Mouse (Mus musculus): ENCODE data around the gene Rnd3. TPM values are rescaled to one million over a fixed set of nuclear protein-coding genes. Genes with fewer than 3 reads are reported as not detected.
A peak's percentile ranks its signal among the peaks of the same experiment; 100 is the strongest.

Gene Rnd3
- polyA plus RNA-seq, 1 experiment, result 3.5 TPM

DNA sequence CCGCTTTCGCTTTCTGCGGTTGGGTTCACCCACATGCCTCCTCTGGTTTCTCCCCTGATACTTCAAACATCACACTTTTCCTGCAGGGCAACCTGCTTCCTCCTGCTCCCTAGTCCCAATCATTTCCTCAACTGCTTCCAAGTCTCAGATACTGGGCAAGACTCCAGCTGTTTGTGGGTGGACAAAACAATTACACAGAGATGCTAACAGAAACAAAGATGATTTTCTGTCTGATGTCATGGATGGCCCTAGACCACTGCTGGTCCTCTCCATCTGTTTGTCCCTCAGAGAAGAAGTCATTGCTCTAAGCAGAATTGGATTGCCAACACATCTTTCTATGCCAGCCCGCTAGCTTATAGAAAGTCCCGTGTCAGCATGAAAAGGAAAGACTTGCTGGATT lies 26.4 kb upstream of the Rnd3 start:
- Histone ChIP-seq H3K4me1 (ENCODE audit: control insufficient read depth, insufficient read depth, low read length) (no peaks in the 10 kb centered on the region; the same call in 1 of the 2 replicates), H3K27ac (ENCODE audit: insufficient read depth, low read depth, low read length) (no peak overlapping the region), H3K36me3 (ENCODE audit: control insufficient read depth, insufficient read depth, low read length) (no peaks in the 10 kb centered on the region), H3K27me3 (replicated peaks; ENCODE audit: control insufficient read depth, insufficient read depth, low read length) (no peaks in the 10 kb centered on the region), H3K4me3 (ENCODE audit: insufficient read depth, low read depth, low read length) (no peak overlapping the region)
- TF ChIP-seq POLR2A (IDR thresholded peaks at IDR 0.05; ENCODE audit: low read depth, low read length) (no peak), CTCF (conservative IDR thresholded peaks at IDR 0.05; ENCODE audit: insufficient read depth, insufficient read length, low read depth, low read length) (no peak)
- DNase-seq, result no peak
- 73% methylated on average over 5 of the region's 5 CpGs for WGBS

DNA sequence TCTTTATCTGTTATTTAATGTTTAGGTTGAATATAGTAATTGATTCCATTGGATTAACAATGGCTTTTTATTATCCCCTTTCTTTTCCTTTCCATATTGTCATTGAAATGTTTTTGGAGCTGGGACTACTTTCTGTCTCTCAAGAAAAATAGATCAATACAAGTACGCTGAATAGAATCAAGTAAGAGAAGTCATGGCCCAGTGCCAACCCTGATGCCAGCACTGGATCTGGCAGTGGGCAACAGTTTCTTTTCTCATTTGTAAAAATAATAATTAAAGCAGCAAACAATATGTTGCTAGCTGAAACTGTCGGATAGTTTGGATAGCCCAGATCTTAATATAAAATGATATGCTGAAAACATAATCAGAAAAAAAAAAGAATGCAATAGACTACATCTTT lies 12.2 kb upstream of the Rnd3 start:
- DNase-seq, result no peak
- Histone ChIP-seq H3K27ac (ENCODE audit: insufficient read depth, low read depth, low read length) (no peak overlapping the region), H3K27me3 (replicated peaks; ENCODE audit: control insufficient read depth, insufficient read depth, low read length) (no peaks in the 10 kb centered on the region), H3K36me3 (ENCODE audit: control insufficient read depth, insufficient read depth, low read length) (no peaks in the 10 kb centered on the region), H3K4me1 (ENCODE audit: control insufficient read depth, insufficient read depth, low read length) (0 out of 2 replicates have a peak, but pooled peaks cover under 1% of the 10 kb centered on the region), H3K4me3 (ENCODE audit: insufficient read depth, low read depth, low read length) (no peak overlapping the region)
- 91% methylated on average over 2 of the region's 2 CpGs for WGBS
- TF ChIP-seq POLR2A (IDR thresholded peaks at IDR 0.05; ENCODE audit: low read depth, low read length) (no peak), CTCF (conservative IDR thresholded peaks at IDR 0.05; ENCODE audit: insufficient read depth, insufficient read length, low read depth, low read length) (no peak)

DNA sequence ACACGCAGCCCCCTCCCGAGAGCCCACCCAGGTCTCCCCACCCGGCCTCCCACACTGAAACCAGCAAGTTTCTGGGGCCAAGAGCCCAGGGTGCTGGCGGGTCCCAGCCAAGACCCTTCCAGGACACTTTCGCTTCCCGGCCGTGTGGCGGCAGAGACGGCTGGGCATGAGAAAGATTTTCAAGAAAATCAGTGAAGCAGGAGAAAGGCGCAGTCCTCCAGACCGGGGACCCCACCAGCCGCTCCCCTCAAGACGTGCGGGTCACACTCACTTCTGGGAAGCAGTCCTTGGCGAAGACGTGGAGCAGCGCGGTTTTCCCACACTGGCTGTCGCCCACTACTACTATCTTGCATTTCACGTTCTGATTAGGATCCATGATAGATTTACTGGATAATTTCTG lies 457 bp downstream of the Rnd3 start:
- H3K4me3 ChIP-seq (ENCODE audit: insufficient read depth, low read depth, low read length), result peak overlapping the region; percentile 90
- no peaks in the 10 kb centered on the region for H3K27me3 ChIP-seq (replicated peaks; ENCODE audit: control insufficient read depth, insufficient read depth, low read length)
- peaks cover 7% of the 10 kb centered on the region; the same call in 1 of the 2 replicates for H3K4me1 ChIP-seq (ENCODE audit: control insufficient read depth, insufficient read depth, low read length)
- WGBS, result under 1% methylated on average over 20 of the region's 20 CpGs
- peak overlapping the region; percentile 69 for H3K27ac ChIP-seq (ENCODE audit: insufficient read depth, low read depth, low read length)
- DNase-seq, result peak; percentile 45
- TF ChIP-seq POLR2A (IDR thresholded peaks at IDR 0.05; ENCODE audit: low read depth, low read length) (no peak), CTCF (conservative IDR thresholded peaks at IDR 0.05; ENCODE audit: insufficient read depth, insufficient read length, low read depth, low read length) (no peak)
- H3K36me3 ChIP-seq (ENCODE audit: control insufficient read depth, insufficient read depth, low read length), result no peaks in the 10 kb centered on the region

DNA sequence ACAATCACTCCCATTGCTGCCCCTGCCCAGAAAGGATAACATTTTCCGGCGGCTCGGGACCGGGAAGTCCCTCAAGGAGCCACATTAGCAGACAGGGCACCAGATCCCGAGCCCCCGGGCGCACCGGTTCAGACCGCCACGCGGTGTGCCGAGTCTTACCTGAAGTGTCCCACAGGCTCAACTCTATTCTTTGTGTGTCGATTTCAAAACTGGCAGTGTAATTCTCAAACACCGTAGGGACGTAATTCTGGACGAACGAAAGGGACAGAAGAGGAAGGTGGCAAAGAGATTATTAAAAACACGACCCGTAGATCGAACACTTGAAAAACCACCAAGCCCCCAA lies 875 bp downstream of the Rnd3 start:
- Histone ChIP-seq H3K4me3 (ENCODE audit: insufficient read depth, low read depth, low read length) (peak overlapping the region; percentile 90), H3K27me3 (replicated peaks; ENCODE audit: control insufficient read depth, insufficient read depth, low read length) (no peaks in the 10 kb centered on the region), H3K4me1 (ENCODE audit: control insufficient read depth, insufficient read depth, low read length) (peaks cover 7% of the 10 kb centered on the region; the same call in 1 of the 2 replicates), H3K27ac (ENCODE audit: insufficient read depth, low read depth, low read length) (peak overlapping the region; percentile 69), H3K36me3 (ENCODE audit: control insufficient read depth, insufficient read depth, low read length) (no peaks in the 10 kb centered on the region)
- WGBS, result under 1% methylated on average over 20 of the region's 20 CpGs
- TF ChIP-seq CTCF (conservative IDR thresholded peaks at IDR 0.05; ENCODE audit: insufficient read depth, insufficient read length, low read depth, low read length), result no peak
- DNase-seq, result no peak

DNA sequence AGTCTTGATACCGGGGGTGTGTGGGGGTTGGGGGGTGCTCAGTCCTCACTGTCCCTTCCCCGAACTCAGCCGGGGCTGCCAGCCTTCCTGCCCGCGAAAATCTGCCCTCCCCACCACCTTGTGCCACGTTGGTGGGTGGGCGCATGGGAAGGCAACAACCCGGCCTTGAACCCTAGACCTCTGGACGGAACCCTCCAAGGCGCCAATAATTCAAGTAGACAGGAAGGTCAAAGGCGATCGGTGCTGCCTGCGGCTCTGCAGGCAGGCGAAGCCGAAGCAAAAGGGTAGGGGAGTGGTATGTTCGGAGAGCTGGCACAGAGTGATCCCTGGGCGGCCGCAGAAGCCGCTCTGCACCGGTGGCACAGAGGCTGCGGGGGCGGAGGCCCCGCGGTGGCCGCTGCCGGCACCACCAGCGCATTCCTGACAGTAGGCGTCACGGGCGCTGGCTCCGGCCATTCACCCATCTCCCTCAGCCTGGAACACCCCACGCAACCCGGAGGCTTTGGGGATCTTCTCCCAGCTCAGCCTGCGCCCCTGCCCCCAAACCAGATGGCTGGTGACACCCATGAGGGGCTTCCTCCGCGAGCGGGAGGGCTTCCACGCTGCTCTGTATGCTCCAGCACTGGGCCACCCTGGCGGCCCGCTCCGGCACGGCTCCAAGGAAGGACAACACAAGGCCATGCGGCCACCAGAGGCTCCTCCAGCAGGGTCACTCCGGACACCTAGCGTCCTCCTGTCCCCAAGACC lies 1.4 kb downstream of the Rnd3 start:
- peak; percentile 91 for DNase-seq
- WGBS, result under 1% methylated on average over 45 of the region's 45 CpGs
- H3K4me1 ChIP-seq (ENCODE audit: control insufficient read depth, insufficient read depth, low read length), result peaks cover 7% of the 10 kb centered on the region; the same call in 1 of the 2 replicates
- H3K36me3 ChIP-seq (ENCODE audit: control insufficient read depth, insufficient read depth, low read length), result no peaks in the 10 kb centered on the region
- TF ChIP-seq POLR2A (IDR thresholded peaks at IDR 0.05; ENCODE audit: low read depth, low read length) (no peak), CTCF (conservative IDR thresholded peaks at IDR 0.05; ENCODE audit: insufficient read depth, insufficient read length, low read depth, low read length) (peak; percentile 38)
- no peaks in the 10 kb centered on the region for H3K27me3 ChIP-seq (replicated peaks; ENCODE audit: control insufficient read depth, insufficient read depth, low read length)
- H3K4me3 ChIP-seq (ENCODE audit: insufficient read depth, low read depth, low read length), result peak overlapping the region; percentile 90
- H3K27ac ChIP-seq (ENCODE audit: insufficient read depth, low read depth, low read length), result peak overlapping the region; percentile 69

DNA sequence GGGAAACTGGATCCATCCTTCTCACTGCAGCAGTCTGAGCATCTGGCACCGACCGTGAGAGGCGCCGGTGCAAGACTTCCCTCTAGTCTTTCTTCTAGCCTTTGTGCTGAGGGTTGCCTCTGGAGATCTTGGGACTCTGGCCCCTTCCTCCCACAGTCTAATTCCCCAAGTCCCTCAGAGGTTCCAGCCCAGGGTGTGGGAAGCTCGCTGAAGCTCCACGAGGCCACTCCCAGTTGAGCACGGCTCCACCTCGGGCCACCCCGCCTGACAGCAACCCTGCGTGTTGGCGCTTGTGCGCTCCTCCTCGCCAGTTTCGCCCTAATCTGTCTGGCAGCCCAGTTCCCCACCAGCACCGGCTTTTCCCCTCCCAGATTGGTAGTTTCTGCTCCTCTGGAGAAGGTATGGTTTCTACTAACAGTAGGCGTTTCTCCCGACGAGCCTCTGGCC lies 2.0 kb downstream of the Rnd3 start:
- peak overlapping the region; percentile 90 for H3K4me3 ChIP-seq (ENCODE audit: insufficient read depth, low read depth, low read length)
- DNase-seq, result peak; percentile 84
- peak overlapping the region; percentile 69 for H3K27ac ChIP-seq (ENCODE audit: insufficient read depth, low read depth, low read length)
- no peaks in the 10 kb centered on the region for H3K27me3 ChIP-seq (replicated peaks; ENCODE audit: control insufficient read depth, insufficient read depth, low read length)
- H3K36me3 ChIP-seq (ENCODE audit: control insufficient read depth, insufficient read depth, low read length), result no peaks in the 10 kb centered on the region
- under 1% methylated on average over 18 of the region's 18 CpGs for WGBS
- peaks cover 10% of the 10 kb centered on the region; the same call in 1 of the 2 replicates for H3K4me1 ChIP-seq (ENCODE audit: control insufficient read depth, insufficient read depth, low read length)
- TF ChIP-seq POLR2A (IDR thresholded peaks at IDR 0.05; ENCODE audit: low read depth, low read length) (peak; percentile 22), CTCF (conservative IDR thresholded peaks at IDR 0.05; ENCODE audit: insufficient read depth, insufficient read length, low read depth, low read length) (no peak)

DNA sequence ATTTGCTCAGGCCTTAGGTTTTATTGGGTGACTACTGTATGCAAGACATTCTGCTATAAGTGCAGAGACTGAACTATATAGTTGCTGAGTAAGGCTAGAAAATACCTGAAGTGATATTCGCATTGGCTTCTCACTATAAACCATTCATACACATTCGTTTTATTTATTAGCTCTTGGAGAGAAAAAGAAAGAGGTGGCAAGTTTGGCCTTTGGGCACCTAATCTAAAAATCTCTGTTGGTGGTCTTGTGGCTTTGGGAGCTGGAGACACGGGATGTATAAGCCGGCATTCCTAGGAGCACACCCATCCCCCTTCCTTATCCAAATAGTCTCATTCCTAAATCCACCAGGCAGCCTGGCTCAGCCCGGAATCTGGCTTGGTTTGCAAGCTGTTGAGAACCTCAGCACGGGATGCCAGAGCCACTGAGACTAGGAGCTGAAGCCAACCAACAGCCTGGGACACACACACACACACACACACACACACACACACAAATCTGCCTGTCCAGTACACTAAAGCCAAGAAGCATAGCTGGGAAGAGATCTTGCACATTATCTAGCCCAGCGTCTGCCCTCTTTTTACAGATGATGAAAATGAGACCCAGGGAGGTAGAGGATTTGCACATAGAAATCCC lies 3.0 kb downstream of the Rnd3 start:
- Histone ChIP-seq H3K36me3 (ENCODE audit: control insufficient read depth, insufficient read depth, low read length) (no peaks in the 10 kb centered on the region), H3K27ac (ENCODE audit: insufficient read depth, low read depth, low read length) (no peak overlapping the region), H3K4me1 (ENCODE audit: control insufficient read depth, insufficient read depth, low read length) (peaks cover 16% of the 10 kb centered on the region), H3K4me3 (ENCODE audit: insufficient read depth, low read depth, low read length) (peak overlapping the region; percentile 38), H3K27me3 (replicated peaks; ENCODE audit: control insufficient read depth, insufficient read depth, low read length) (no peaks in the 10 kb centered on the region)
- WGBS, result 44% methylated on average over 7 of the region's 7 CpGs
- TF ChIP-seq CTCF (conservative IDR thresholded peaks at IDR 0.05; ENCODE audit: insufficient read depth, insufficient read length, low read depth, low read length) (no peak), POLR2A (IDR thresholded peaks at IDR 0.05; ENCODE audit: low read depth, low read length) (no peak)
- peak; percentile 36 for DNase-seq
